In genomic region chr13:113981461-113982000, GRCm38 (mm10) we compare ENCODE assay signal across 9 mouse cellular contexts.
DNase-seq lines count a peak whose midpoint lies in the region; ATAC-seq lines count a peak whose summit lies in the region.
"Had no signal": no experiment of that assay in that cellular context is flagged by ENCODE, and none has a peak within 500 bp of the region (broad histone marks: within the 10 kb centered on the region; RNA-seq: fewer than 3 reads in every experiment).

No protein-coding gene starts in this region.

- peak; percentile 61 for DNase-seq in Muller cell, postnatal 12 days (ENCODE audit: inconsistent ontology term)
- peak; percentile 81 for DNase-seq in embryo, embryonic 10.5 days (ENCODE audit: low spot score)
- DNase-seq in hindbrain, embryonic 10.5 days (ENCODE audit: low spot score): peak; percentile 62
- no peak for DNase-seq in layer of hippocampus, adult 11-12 months (ENCODE audit: low spot score)
- no peak for DNase-seq in spleen, postnatal 36 days (ENCODE audit: low spot score in 2 of 2)
- DNase-seq: liver, postnatal 0 days; thymus, postnatal 4 days had no signal

- peak overlapping the region; percentile 81 for H3K27ac ChIP-seq in hindbrain, embryonic 10.5 days
- no peak overlapping the region for H3K27ac ChIP-seq in midbrain, embryonic 13.5 days

- 15% methylated on average over 9 of the region's 9 CpGs for WGBS in hindbrain, embryonic 10.5 days
- WGBS in midbrain, embryonic 13.5 days: 8% methylated on average over 9 of the region's 9 CpGs

- peak; percentile 89 for ATAC-seq in midbrain, embryonic 13.5 days
- no peak for ATAC-seq in inflammation-experienced regulatory T-cells, adult 6 months
- ATAC-seq: liver, postnatal 0 days had no signal

- peaks cover 37% of the 10 kb centered on the region for H3K4me1 ChIP-seq in hindbrain, embryonic 10.5 days (replicated peaks)
- peaks cover 18% of the 10 kb centered on the region for H3K4me1 ChIP-seq in midbrain, embryonic 13.5 days (replicated peaks)

- peak overlapping the region; percentile 34 for H3K4me2 ChIP-seq in midbrain, embryonic 13.5 days (replicated peaks)

- no peaks in the 10 kb centered on the region; the same call in none of the 2 replicates for H3K27me3 ChIP-seq in hindbrain, embryonic 10.5 days (ENCODE audit: insufficient read depth, poor library complexity, severe bottlenecking)
- H3K27me3 ChIP-seq in midbrain, embryonic 13.5 days: peaks cover 9% of the 10 kb centered on the region; the same call in 1 of the 2 replicates

- H3K9me3 ChIP-seq in hindbrain, embryonic 10.5 days: no peaks in the 10 kb centered on the region
- H3K9me3 ChIP-seq in midbrain, embryonic 13.5 days: no peaks in the 10 kb centered on the region

- H3K4me3 ChIP-seq in hindbrain, embryonic 10.5 days: peak overlapping the region; percentile 13; the same call in 1 of the 2 replicates
- 0 out of 2 replicates have a peak overlapping the region, but pooled peaks have one; percentile 6 for H3K4me3 ChIP-seq in midbrain, embryonic 13.5 days (replicated peaks)

- no peak overlapping the region for H3K9ac ChIP-seq in midbrain, embryonic 13.5 days (replicated peaks)
- H3K9ac ChIP-seq: liver, postnatal 0 days had no signal

- H3K36me3 ChIP-seq in hindbrain, embryonic 10.5 days: no peaks in the 10 kb centered on the region
- H3K36me3 ChIP-seq in midbrain, embryonic 13.5 days: no peaks in the 10 kb centered on the region

Comparison
In these comparisons a context has a peak if more than half of its experiments do, and no peak if none do; other contexts are left out.
1. DNase-seq: peak in Muller cell, postnatal 12 days (single experiment), embryo, embryonic 10.5 days (single experiment) and hindbrain, embryonic 10.5 days (single experiment); none in layer of hippocampus, adult 11-12 months (single experiment) and spleen, postnatal 36 days (0 of 2).